8 mouse cellular contexts compared by ENCODE assay signal in the genomic region with DNA sequence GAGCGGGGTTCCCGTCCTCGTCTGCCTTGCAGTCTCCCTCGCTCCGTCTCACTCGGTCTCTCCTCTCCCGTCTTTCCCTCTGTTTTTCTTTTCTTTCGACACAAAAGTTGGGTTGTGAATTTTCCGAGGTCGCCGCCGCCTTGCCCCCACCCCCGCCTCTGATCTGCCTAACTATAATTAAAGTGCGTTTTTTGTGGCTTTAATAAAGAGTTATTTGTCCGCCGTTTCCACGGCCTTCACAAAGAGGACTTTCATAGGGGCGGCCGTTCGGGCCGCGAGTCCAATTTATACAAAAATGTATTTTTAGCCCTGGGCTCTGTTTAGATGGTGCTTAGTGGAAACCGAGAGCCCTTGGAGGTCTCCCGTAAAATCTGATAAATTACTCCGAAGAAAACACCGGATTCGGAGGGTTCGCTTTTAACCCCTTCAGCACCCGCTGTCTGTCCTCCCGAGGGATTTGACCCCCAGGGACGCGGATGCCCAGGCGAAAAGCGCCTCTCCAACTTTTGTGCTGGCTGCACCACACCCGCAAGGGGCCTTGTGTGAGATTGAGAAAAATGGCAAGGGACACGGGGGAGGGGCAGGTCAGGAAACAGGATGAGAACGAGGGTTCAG. TPM values are rescaled to one million over a fixed set of nuclear protein-coding genes. Genes with fewer than 3 reads are reported as not detected.
DNase-seq lines count a peak whose midpoint lies in the region; ATAC-seq and TF ChIP-seq lines count a peak whose summit lies in the region.

No protein-coding gene starts in this region.

- H3K27ac ChIP-seq in lung, postnatal 0 days (ENCODE audit: low read length): no peak overlapping the region
- no peak overlapping the region for H3K27ac ChIP-seq in heart, embryonic 13.5 days (replicated peaks)
- H3K27ac ChIP-seq in limb, embryonic 14.5 days (replicated peaks; ENCODE audit: low read depth, low read length): peak overlapping the region; percentile 81
- H3K27ac ChIP-seq in stomach, embryonic 15.5 days: no peak overlapping the region

- no peaks in the 10 kb centered on the region for H3K36me3 ChIP-seq in lung, postnatal 0 days (ENCODE audit: insufficient read depth, low read length)
- no peaks in the 10 kb centered on the region for H3K36me3 ChIP-seq in heart, embryonic 13.5 days
- peaks cover 7% of the 10 kb centered on the region; the same call in 1 of the 2 replicates for H3K36me3 ChIP-seq in limb, embryonic 14.5 days (ENCODE audit: control insufficient read depth, insufficient read depth, low read length)
- H3K36me3 ChIP-seq in stomach, embryonic 15.5 days: no peaks in the 10 kb centered on the region

- peaks cover 48% of the 10 kb centered on the region for H3K27me3 ChIP-seq in lung, postnatal 0 days (replicated peaks; ENCODE audit: insufficient read depth, low read length)
- H3K27me3 ChIP-seq in heart, embryonic 13.5 days (replicated peaks): peaks cover 99% of the 10 kb centered on the region
- H3K27me3 ChIP-seq in limb, embryonic 14.5 days (ENCODE audit: control insufficient read depth, insufficient read depth, low read length): peaks cover 17% of the 10 kb centered on the region; the same call in 1 of the 2 replicates
- peaks cover 74% of the 10 kb centered on the region for H3K27me3 ChIP-seq in stomach, embryonic 15.5 days (replicated peaks)

- TF ChIP-seq POLR2A in limb, embryonic 14.5 days (IDR thresholded peaks at IDR 0.05; ENCODE audit: borderline replicate concordance, extremely low read depth, insufficient read depth, insufficient read length): 0 out of 2 replicates have a peak, but pooled peaks have one; percentile 25

- peak overlapping the region; percentile 50 for H3K4me3 ChIP-seq in lung, postnatal 0 days (ENCODE audit: low read depth, low read length)
- H3K4me3 ChIP-seq in heart, embryonic 13.5 days: peak overlapping the region; percentile 52
- peak overlapping the region; percentile 58 for H3K4me3 ChIP-seq in limb, embryonic 14.5 days (replicated peaks; ENCODE audit: low read length)
- peak overlapping the region; percentile 49 for H3K4me3 ChIP-seq in stomach, embryonic 15.5 days (replicated peaks)

- H3K4me2 ChIP-seq in lung, postnatal 0 days (replicated peaks; ENCODE audit: low read depth, low read length): peak overlapping the region; percentile 78
- peak overlapping the region; percentile 93 for H3K4me2 ChIP-seq in heart, embryonic 13.5 days
- peak overlapping the region; percentile 87 for H3K4me2 ChIP-seq in limb, embryonic 14.5 days (replicated peaks; ENCODE audit: low read depth, low read length, severe bottlenecking)
- H3K4me2 ChIP-seq in stomach, embryonic 15.5 days: peak overlapping the region; percentile 94

- no peak for ATAC-seq in lung, postnatal 0 days
- ATAC-seq in heart, embryonic 13.5 days (ENCODE audit: extremely low read depth, insufficient number of reproducible peaks, low FRiP score, low TSS enrichment): no peak
- ATAC-seq in limb, embryonic 14.5 days (ENCODE audit: low FRiP score, low read depth): no peak
- ATAC-seq in stomach, embryonic 15.5 days (ENCODE audit: insufficient read depth, low FRiP score, low read depth): no peak

- TF ChIP-seq EP300 in lung, postnatal 0 days (IDR thresholded peaks at IDR 0.05): no peak

- no peak for TF ChIP-seq CTCF in lung, postnatal 0 days (IDR thresholded peaks at IDR 0.05)

- WGBS in lung, postnatal 0 days: 1% methylated on average over 37 of the region's 37 CpGs
- 1% methylated on average over 37 of the region's 37 CpGs for WGBS in heart, embryonic 13.5 days
- WGBS in limb, embryonic 14.5 days: 2% methylated on average over 37 of the region's 37 CpGs
- WGBS in stomach, embryonic 15.5 days: 1% methylated on average over 37 of the region's 37 CpGs

- DNase-seq in lung, postnatal 0 days (ENCODE audit: low spot score): no peak
- DNase-seq in lung, postnatal 25 days (ENCODE audit: low spot score): no peak
- peak; percentile 42 for DNase-seq in limb, embryonic 14.5 days (ENCODE audit: low spot score)
- DNase-seq in B cell, adult 2 months: no peak
- no peak for DNase-seq in adipocyte (ENCODE audit: low spot score)
- no peak for DNase-seq in right cerebral cortex, postnatal 14 days

- peaks cover 44% of the 10 kb centered on the region for H3K4me1 ChIP-seq in lung, postnatal 0 days (ENCODE audit: insufficient read depth, low read depth, low read length)
- H3K4me1 ChIP-seq in heart, embryonic 13.5 days: peaks cover 90% of the 10 kb centered on the region
- peaks cover 54% of the 10 kb centered on the region for H3K4me1 ChIP-seq in limb, embryonic 14.5 days (ENCODE audit: control insufficient read depth, insufficient read depth, low read length)
- H3K4me1 ChIP-seq in stomach, embryonic 15.5 days: peaks cover 74% of the 10 kb centered on the region

- H3K9ac ChIP-seq in lung, postnatal 0 days (replicated peaks; ENCODE audit: low read depth): 0 out of 2 replicates have a peak overlapping the region, but pooled peaks have one; percentile 21
- H3K9ac ChIP-seq in heart, embryonic 13.5 days: peak overlapping the region; percentile 73
- peak overlapping the region; percentile 64 for H3K9ac ChIP-seq in limb, embryonic 14.5 days (ENCODE audit: low read depth, low read length, severe bottlenecking)
- H3K9ac ChIP-seq in stomach, embryonic 15.5 days: no peak overlapping the region

- H3K9me3 ChIP-seq in lung, postnatal 0 days (ENCODE audit: low read length): no peaks in the 10 kb centered on the region
- H3K9me3 ChIP-seq in heart, embryonic 13.5 days: no peaks in the 10 kb centered on the region
- no peaks in the 10 kb centered on the region for H3K9me3 ChIP-seq in limb, embryonic 14.5 days (ENCODE audit: control insufficient read depth, low read length)
- H3K9me3 ChIP-seq in stomach, embryonic 15.5 days: no peaks in the 10 kb centered on the region

RNA-seq across cellular contexts. Expression of gene Cyp26b1, which starts 7.9 kb away (rescaled TPM):
- 2.6 and 7.7 TPM in 2 replicates for polyA plus RNA-seq in lung, postnatal 0 days (2015; fragmentation: Nextera tagmentation; extraction: Ambion mirVana)
- polyA plus RNA-seq in heart, embryonic 13.5 days (2015; fragmentation: Nextera tagmentation; extraction: Ambion mirVana): 1.4 and 1.9 TPM in 2 replicates
- polyA plus RNA-seq in limb, embryonic 14.5 days (2012; rRNA removed): 20.1 and 26.1 TPM in 2 replicates
- 10.0 and 13.0 TPM in 2 replicates for polyA plus RNA-seq in limb, embryonic 14.5 days (2014; fragmentation: Nextera tagmentation; extraction: Ambion mirVana)
- polyA plus RNA-seq in stomach, embryonic 15.5 days (2015; fragmentation: Nextera tagmentation; extraction: Ambion mirVana): 2.3 and 2.4 TPM in 2 replicates
